Mouse (Mus musculus): ENCODE measurements at regions not wholly inside any gene's neighbourhood (a gene's known extent, or its start where the extent isn't known, plus 50 kb on each side); places are given as distances from the start of the nearest gene placed in this dataset.

GRCm38 (mm10) chr8:115549112-115549511 is 158.5 kb downstream of the Maf start:
- no peak for DNase-seq (ENCODE audit: low read depth)

GRCm38 (mm10) chr8:115544067-115544466 is 163.5 kb downstream of the Maf start:
- no peak for DNase-seq (ENCODE audit: low read depth)

GRCm38 (mm10) chr8:115542935-115543334 is 164.7 kb downstream of the Maf start:
- no peak for DNase-seq (ENCODE audit: low read depth)

GRCm38 (mm10) chr8:115539600-115539999 is 168.0 kb downstream of the Maf start:
- no peak for DNase-seq (ENCODE audit: low read depth)

- no peak for DNase-seq (ENCODE audit: low read depth)
Measured at GRCm38 (mm10) chr8:115538236-115538635, 169.4 kb downstream of the Maf start.

GRCm38 (mm10) chr8:115537761-115538160 is 169.8 kb downstream of the Maf start:
- no peak for DNase-seq (ENCODE audit: low read depth)

- DNase-seq (ENCODE audit: low read depth) = no peak
Measured at GRCm38 (mm10) chr8:115536554-115537346, 170.8 kb downstream of the Maf start.

GRCm38 (mm10) chr8:115536001-115536400 is 171.6 kb downstream of the Maf start:
- DNase-seq (ENCODE audit: low read depth) = no peak

- no peak for DNase-seq (ENCODE audit: low read depth)
Measured at GRCm38 (mm10) chr8:115534030-115534429, 173.6 kb downstream of the Maf start.

GRCm38 (mm10) chr8:115531343-115531742 is 176.3 kb downstream of the Maf start:
- no peak for DNase-seq (ENCODE audit: low read depth)

GRCm38 (mm10) chr8:115529568-115530342 is 177.8 kb downstream of the Maf start:
- DNase-seq (ENCODE audit: low read depth) = no peak

- no peak for DNase-seq (ENCODE audit: low read depth)
Measured at GRCm38 (mm10) chr8:115528879-115529278, 178.7 kb downstream of the Maf start.

- no peak for DNase-seq (ENCODE audit: low read depth)
Measured at GRCm38 (mm10) chr8:115525149-115525548, 182.4 kb downstream of the Maf start.

GRCm38 (mm10) chr8:115524713-115525112 is 182.9 kb downstream of the Maf start:
- no peak for DNase-seq (ENCODE audit: low read depth)

- DNase-seq (ENCODE audit: low read depth) = no peak
Measured at GRCm38 (mm10) chr8:115522527-115522926, 185.1 kb downstream of the Maf start.

- DNase-seq (ENCODE audit: low read depth) = no peak
Measured at GRCm38 (mm10) chr8:115515647-115516046, 191.9 kb downstream of the Maf start.

- DNase-seq (ENCODE audit: low read depth) = no peak
Measured at GRCm38 (mm10) chr8:115514485-115514884, 193.1 kb downstream of the Maf start.

- no peak for DNase-seq (ENCODE audit: low read depth)
Measured at GRCm38 (mm10) chr8:115507180-115507579, 200.4 kb downstream of the Maf start.

GRCm38 (mm10) chr8:115506741-115507140 is 200.9 kb downstream of the Maf start:
- peak; percentile 90 for DNase-seq (ENCODE audit: low read depth)

- no peak for DNase-seq (ENCODE audit: low read depth)
Measured at GRCm38 (mm10) chr8:115496016-115496415, 211.6 kb downstream of the Maf start.

- no peak for DNase-seq (ENCODE audit: low read depth)
Measured at GRCm38 (mm10) chr8:115494353-115494752, 213.2 kb downstream of the Maf start.

GRCm38 (mm10) chr8:115486904-115487303 is 220.7 kb downstream of the Maf start:
- DNase-seq (ENCODE audit: low read depth) = no peak

GRCm38 (mm10) chr8:115481136-115481535 is 226.5 kb downstream of the Maf start:
- no peak for DNase-seq (ENCODE audit: low read depth)
